Mouse (Mus musculus) cortical plate, adult 2 months (tissue): ENCODE measurements around the gene 6820408C15Rik.

ENCODE experiments used
- CTCF ChIP-seq: fragments of 200-500 bp; IDR thresholded peaks from 2 replicates; pipeline ENCODE4 v1.5.1; 2011; ENCODE audit warnings: mild to moderate bottlenecking, control low read depth, low read length; ENCODE audit not compliant: insufficient read depth; ENCODE audit errors: extremely low read depth
- POLR2A ChIP-seq: fragments of 200-500 bp; IDR thresholded peaks from 2 replicates; pipeline ENCODE4 v1.6.1; 2011; ENCODE audit warnings: mild to moderate bottlenecking, low read length, control low read depth; ENCODE audit not compliant: insufficient read depth; ENCODE audit errors: extremely low read depth

DNA sequence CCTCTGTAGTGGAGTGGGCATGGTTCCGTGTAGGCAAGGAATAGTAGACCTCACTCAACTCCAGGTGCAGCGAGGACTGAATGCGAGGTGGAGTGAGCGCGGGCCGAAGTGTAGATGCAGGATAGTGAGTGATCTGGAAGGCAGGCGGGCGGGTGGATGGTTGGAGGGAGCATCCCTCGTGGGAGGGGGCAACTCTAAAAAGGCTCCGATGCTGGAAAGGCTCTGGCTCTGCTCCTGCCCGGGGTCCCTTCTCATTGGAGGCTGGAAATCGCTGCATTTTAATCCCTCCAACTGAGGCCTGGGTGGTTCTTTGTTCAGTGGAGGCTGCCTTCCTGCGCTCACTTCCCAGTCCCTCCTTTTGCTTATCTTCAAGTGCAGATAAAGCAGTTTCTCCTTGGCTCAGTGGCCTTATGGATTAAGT lies 16.3 kb upstream of the 6820408C15Rik start:
- TF ChIP-seq CTCF (no peak), POLR2A (no peak)
